Mouse (Mus musculus): ENCODE results near the gene Spsb1. TPM values are rescaled to one million over a fixed set of nuclear protein-coding genes. Genes with fewer than 3 reads are reported as not detected.
A peak's percentile ranks its signal among the peaks of the same experiment; 100 is the strongest.

The Spsb1 gene
- polyA plus RNA-seq, 1 experiment from 2014 or later = 6.8 TPM

GRCm38 (mm10) chr4:149855180-149855891, 99.5 kb downstream of the Spsb1 start:
- Histone ChIP-seq H3K9me3 (no peaks in the 10 kb centered on the region), H3K27me3 (no peaks in the 10 kb centered on the region), H3K4me1 (peaks cover 14% of the 10 kb centered on the region), H3K9ac (replicated peaks) (no peak overlapping the region), H3K4me2 (replicated peaks) (0 out of 2 replicates have a peak overlapping the region, but pooled peaks have one; percentile 54), H3K27ac (replicated peaks) (no peak overlapping the region), H3K4me3 (no peak overlapping the region), H3K36me3 (no peaks in the 10 kb centered on the region)
- 71% methylated on average over 10 of the region's 10 CpGs for WGBS
- no peak for ATAC-seq (replicated peaks)

DNA sequence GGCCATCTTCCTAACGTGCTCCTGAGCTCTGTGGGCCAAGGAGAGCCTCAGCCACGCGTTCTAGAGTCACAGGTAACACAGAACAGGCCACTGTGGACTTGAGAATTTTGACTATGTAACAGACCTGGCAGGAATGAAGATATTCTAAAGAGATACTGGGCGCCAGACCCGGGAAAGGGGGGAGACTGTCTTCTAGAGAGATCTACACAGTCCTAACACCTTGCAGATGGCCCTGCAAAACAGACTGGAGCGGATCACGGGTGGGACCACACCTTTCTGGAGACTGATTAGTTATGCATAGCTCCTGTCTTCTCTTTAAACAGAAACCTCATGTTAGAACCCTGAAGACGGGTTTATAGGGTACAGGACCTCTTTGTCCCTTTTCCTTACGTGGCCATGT, 100.1 kb downstream of the Spsb1 start:
- Histone ChIP-seq H3K27me3 (no peaks in the 10 kb centered on the region), H3K4me2 (replicated peaks) (peak overlapping the region; percentile 54), H3K4me3 (peak overlapping the region; percentile 35), H3K27ac (replicated peaks) (peak overlapping the region; percentile 60), H3K9ac (replicated peaks) (peak overlapping the region; percentile 36), H3K36me3 (no peaks in the 10 kb centered on the region), H3K4me1 (peaks cover 14% of the 10 kb centered on the region), H3K9me3 (no peaks in the 10 kb centered on the region)
- 57% methylated on average over 9 of the region's 9 CpGs for WGBS
- ATAC-seq (replicated peaks) = peak; percentile 32; the same call in 1 of the 2 replicates

- no peaks in the 10 kb centered on the region for H3K36me3 ChIP-seq
- under 1% methylated on average over 21 of the region's 21 CpGs for WGBS
- peak overlapping the region; percentile 54 for H3K4me2 ChIP-seq (replicated peaks)
- peaks cover 14% of the 10 kb centered on the region for H3K4me1 ChIP-seq
- no peaks in the 10 kb centered on the region for H3K9me3 ChIP-seq
- peak overlapping the region; percentile 36 for H3K9ac ChIP-seq (replicated peaks)
- peak overlapping the region; percentile 60 for H3K27ac ChIP-seq (replicated peaks)
- no peaks in the 10 kb centered on the region for H3K27me3 ChIP-seq
- ATAC-seq (replicated peaks) = peak; percentile 91
- H3K4me3 ChIP-seq = peak overlapping the region; percentile 35
Measured at GRCm38 (mm10) chr4:149854301-149854708, 100.5 kb downstream of the Spsb1 start.

- 64% methylated on average over 4 of the region's 4 CpGs for WGBS
- H3K9me3 ChIP-seq = no peaks in the 10 kb centered on the region
- peak overlapping the region; percentile 54 for H3K4me2 ChIP-seq (replicated peaks)
- H3K27ac ChIP-seq (replicated peaks) = no peak overlapping the region
- H3K9ac ChIP-seq (replicated peaks) = peak overlapping the region; percentile 36; the same call in 1 of the 2 replicates
- no peaks in the 10 kb centered on the region for H3K36me3 ChIP-seq
- peak; percentile 32; the same call in 1 of the 2 replicates for ATAC-seq (replicated peaks)
- H3K27me3 ChIP-seq = no peaks in the 10 kb centered on the region
- H3K4me3 ChIP-seq = peak overlapping the region; percentile 35
- peaks cover 14% of the 10 kb centered on the region for H3K4me1 ChIP-seq
Measured at GRCm38 (mm10) chr4:149853698-149854284, 101.1 kb downstream of the Spsb1 start.

DNA sequence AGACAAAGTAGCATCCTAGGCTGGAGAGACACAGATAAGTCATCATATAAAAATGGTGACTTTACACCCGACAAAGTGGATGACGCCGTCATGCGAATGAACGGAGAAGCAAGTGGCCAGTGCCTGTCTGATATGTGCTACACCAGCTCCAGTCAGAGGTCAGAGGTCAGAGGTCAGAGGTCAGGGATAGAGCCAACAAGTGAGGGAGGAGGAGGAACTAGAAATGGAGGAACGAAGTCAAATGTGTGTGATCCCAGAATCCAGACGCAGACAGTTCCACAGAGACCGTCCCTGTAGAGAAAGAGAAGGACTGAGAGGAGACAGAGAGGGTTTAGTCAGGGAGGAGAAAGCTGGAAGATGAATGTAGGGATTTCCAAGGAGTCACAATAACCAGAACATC, 103.3 kb downstream of the Spsb1 start:
- ATAC-seq (replicated peaks) = no peak
- H3K4me1 ChIP-seq = peaks cover 18% of the 10 kb centered on the region
- no peaks in the 10 kb centered on the region for H3K9me3 ChIP-seq
- no peaks in the 10 kb centered on the region for H3K27me3 ChIP-seq
- no peak overlapping the region for H3K9ac ChIP-seq (replicated peaks)
- WGBS = 91% methylated on average over 8 of the region's 8 CpGs
- H3K36me3 ChIP-seq = no peaks in the 10 kb centered on the region
- no peak overlapping the region for H3K27ac ChIP-seq (replicated peaks)
- H3K4me3 ChIP-seq = no peak overlapping the region
- no peak overlapping the region for H3K4me2 ChIP-seq (replicated peaks)

- Histone ChIP-seq H3K9ac (replicated peaks) (no peak overlapping the region), H3K27ac (replicated peaks) (no peak overlapping the region), H3K4me1 (peaks cover 18% of the 10 kb centered on the region), H3K4me3 (no peak overlapping the region), H3K27me3 (no peaks in the 10 kb centered on the region), H3K36me3 (no peaks in the 10 kb centered on the region), H3K4me2 (replicated peaks) (no peak overlapping the region), H3K9me3 (no peaks in the 10 kb centered on the region)
- ATAC-seq (replicated peaks) = no peak
- 65% methylated on average over 10 of the region's 10 CpGs for WGBS
Measured at GRCm38 (mm10) chr4:149850674-149851073, 104.2 kb downstream of the Spsb1 start.

DNA sequence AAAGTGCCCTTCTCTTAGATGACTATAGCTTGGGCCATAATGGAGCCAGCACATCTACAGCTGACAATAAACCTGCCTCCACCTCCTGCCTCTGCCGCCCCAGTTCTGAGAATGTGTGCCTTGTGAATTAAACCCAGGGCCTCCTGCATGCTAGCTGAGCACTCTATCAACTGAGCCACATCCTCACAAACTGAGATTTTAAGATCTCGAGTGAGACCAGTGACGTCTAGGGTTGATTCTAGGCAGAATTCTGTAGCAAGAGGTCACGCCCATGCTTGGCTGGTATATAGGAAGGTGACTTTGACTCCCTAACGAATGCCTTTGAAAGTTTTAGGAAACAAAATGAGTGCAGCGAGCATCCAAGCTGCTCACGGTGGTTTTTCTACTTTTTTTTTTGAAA, 104.8 kb downstream of the Spsb1 start:
- H3K36me3 ChIP-seq = no peaks in the 10 kb centered on the region
- ATAC-seq (replicated peaks) = no peak
- H3K9me3 ChIP-seq = no peaks in the 10 kb centered on the region
- H3K27ac ChIP-seq (replicated peaks) = no peak overlapping the region
- peaks cover 17% of the 10 kb centered on the region for H3K4me1 ChIP-seq
- no peak overlapping the region for H3K9ac ChIP-seq (replicated peaks)
- no peak overlapping the region for H3K4me3 ChIP-seq
- H3K27me3 ChIP-seq = no peaks in the 10 kb centered on the region
- 85% methylated on average over 7 of the region's 7 CpGs for WGBS
- H3K4me2 ChIP-seq (replicated peaks) = no peak overlapping the region

GRCm38 (mm10) chr4:149849035-149849434, 105.8 kb downstream of the Spsb1 start:
- WGBS = 87% methylated on average over 5 of the region's 5 CpGs
- ATAC-seq (replicated peaks) = no peak

GRCm38 (mm10) chr4:149846861-149847631, 107.8 kb downstream of the Spsb1 start:
- no peaks in the 10 kb centered on the region for H3K36me3 ChIP-seq
- no peaks in the 10 kb centered on the region for H3K9me3 ChIP-seq
- H3K9ac ChIP-seq (replicated peaks) = no peak overlapping the region
- no peak overlapping the region for H3K27ac ChIP-seq (replicated peaks)
- H3K4me2 ChIP-seq (replicated peaks) = no peak overlapping the region
- H3K27me3 ChIP-seq = no peaks in the 10 kb centered on the region
- no peak for ATAC-seq (replicated peaks)
- H3K4me3 ChIP-seq = no peak overlapping the region
- peaks cover 4% of the 10 kb centered on the region; the same call in 1 of the 2 replicates for H3K4me1 ChIP-seq
- WGBS = 79% methylated on average over 22 of the region's 22 CpGs

More at GRCm38 (mm10) chr4:149849035-149849434, 105.8 kb downstream of the Spsb1 start:
- Histone ChIP-seq H3K4me3 (no peak overlapping the region), H3K4me1 (peaks cover 6% of the 10 kb centered on the region), H3K9ac (replicated peaks) (no peak overlapping the region), H3K27ac (replicated peaks) (no peak overlapping the region), H3K36me3 (no peaks in the 10 kb centered on the region), H3K27me3 (no peaks in the 10 kb centered on the region), H3K9me3 (no peaks in the 10 kb centered on the region), H3K4me2 (replicated peaks) (no peak overlapping the region)

Other genes with a start within 250 kb of the Spsb1 start
- 39.8 and 40.8 TPM in 2 replicates for gene Tmem201, start 217.0 kb downstream of the Spsb1 start, polyA plus RNA-seq (2015; fragmentation: Nextera tagmentation; extraction: Ambion mirVana)
- gene Slc25a33, start 180.8 kb downstream of the Spsb1 start, polyA plus RNA-seq (2015; fragmentation: Nextera tagmentation; extraction: Ambion mirVana) = 21.8 and 22.6 TPM in 2 replicates
- gene H6pd, start 54.0 kb upstream of the Spsb1 start, polyA plus RNA-seq (2015; fragmentation: Nextera tagmentation; extraction: Ambion mirVana) = 1.2 and 1.5 TPM in 2 replicates
- gene Gpr157, start 132.3 kb upstream of the Spsb1 start, polyA plus RNA-seq (2015; fragmentation: Nextera tagmentation; extraction: Ambion mirVana) = 0.20 and 0.23 TPM in 2 replicates
- gene Slc2a5, start 164.2 kb upstream of the Spsb1 start, polyA plus RNA-seq (2015; fragmentation: Nextera tagmentation; extraction: Ambion mirVana) = 1.9 and 2.4 TPM in 2 replicates
- not detected in 2 replicates for gene Slc2a7, start 193.9 kb upstream of the Spsb1 start, polyA plus RNA-seq (2015; fragmentation: Nextera tagmentation; extraction: Ambion mirVana)
- not detected in 2 replicates for gene Car6, start 246.3 kb upstream of the Spsb1 start, polyA plus RNA-seq (2015; fragmentation: Nextera tagmentation; extraction: Ambion mirVana)

Data from forebrain, embryonic 15.5 days (tissue).